ENCODE assay signal across 17 mouse cellular contexts in genomic region chr7:109898911-109899310, GRCm38 (mm10). TPM values are rescaled to one million over a fixed set of nuclear protein-coding genes. Genes with fewer than 3 reads are reported as not detected.
DNase-seq lines count a peak whose midpoint lies in the region; ATAC-seq lines count a peak whose summit lies in the region.
"Had no signal": no experiment of that assay in that cellular context is flagged by ENCODE, and none has a peak within 500 bp of the region (broad histone marks: within the 10 kb centered on the region; RNA-seq: fewer than 3 reads in every experiment).

No protein-coding gene starts in this region.

- no peaks in the 10 kb centered on the region for H3K9me3 ChIP-seq in kidney, embryonic 14.5 days (ENCODE audit: control insufficient read depth, low read length)
- H3K9me3 ChIP-seq in midbrain, embryonic 16.5 days (replicated peaks; ENCODE audit: control insufficient read depth, low read length, poor library complexity, severe bottlenecking) = no peaks in the 10 kb centered on the region
- H3K9me3 ChIP-seq: heart, embryonic 13.5 days; hindbrain, embryonic 12.5 days; intestine, embryonic 15.5 days; megakaryocyte, embryonic 14.5 days had no signal

- H3K4me2 ChIP-seq in kidney, embryonic 14.5 days (replicated peaks; ENCODE audit: low read depth, low read length) = no peak overlapping the region
- no peak overlapping the region for H3K4me2 ChIP-seq in midbrain, embryonic 16.5 days (ENCODE audit: low read length)
- H3K4me2 ChIP-seq: heart, embryonic 13.5 days; hindbrain, embryonic 12.5 days; intestine, embryonic 15.5 days had no signal

- H3K27ac ChIP-seq in kidney, embryonic 14.5 days (ENCODE audit: low read depth, low read length) = no peak overlapping the region
- no peak overlapping the region for H3K27ac ChIP-seq in midbrain, embryonic 16.5 days (ENCODE audit: low read length)
- H3K27ac ChIP-seq: heart, embryonic 13.5 days; hindbrain, embryonic 12.5 days; intestine, embryonic 15.5 days; liver, embryonic 14.5 days had no signal

- intact Hi-C loops in heart, postnatal 14 days (cut with DNase I) = loop anchor here (10.0 kb wide), 1 partner anchor 364 kb away; no protein-coding TSS in a partner anchor

- no peaks in the 10 kb centered on the region for H3K27me3 ChIP-seq in kidney, embryonic 14.5 days (ENCODE audit: control insufficient read depth, insufficient read depth, low read length)
- no peaks in the 10 kb centered on the region for H3K27me3 ChIP-seq in midbrain, embryonic 16.5 days (ENCODE audit: control insufficient read depth, insufficient read depth, low read depth, low read length)
- H3K27me3 ChIP-seq: CH12.LX; heart, embryonic 13.5 days; hindbrain, embryonic 12.5 days; intestine, embryonic 15.5 days; megakaryocyte, embryonic 14.5 days had no signal

- H3K4me1 ChIP-seq in kidney, embryonic 14.5 days (ENCODE audit: control insufficient read depth, insufficient read depth, low read length) = no peaks in the 10 kb centered on the region
- H3K4me1 ChIP-seq in midbrain, embryonic 16.5 days (ENCODE audit: control insufficient read depth, insufficient read depth, low read length) = no peaks in the 10 kb centered on the region
- H3K4me1 ChIP-seq: hindbrain, embryonic 12.5 days; intestine, embryonic 15.5 days; megakaryocyte, embryonic 14.5 days had no signal

- peak; percentile 36 for DNase-seq in kidney, adult 11 months
- DNase-seq in 3T3-L1 (ENCODE audit: low read depth, low spot score) (peak; percentile 86), adipocyte (ENCODE audit: low spot score) (peak; percentile 7)
- DNase-seq in kidney, postnatal 10 days = peak; percentile 31
- DNase-seq in heart, postnatal 14 days = no peak
- no peak for DNase-seq in spleen, postnatal 36 days (ENCODE audit: low spot score in 2 of 2)
- DNase-seq: gastrocnemius, postnatal 14 days had no signal

- ATAC-seq in kidney, embryonic 14.5 days (ENCODE audit: low FRiP score, low TSS enrichment) = no peak
- ATAC-seq in midbrain, embryonic 16.5 days = no peak
- ATAC-seq: forebrain, embryonic 16.5 days; intestine, embryonic 15.5 days had no signal

- H3K9ac ChIP-seq in kidney, embryonic 14.5 days (ENCODE audit: low read depth, low read length) = no peak overlapping the region
- H3K9ac ChIP-seq in midbrain, embryonic 16.5 days (ENCODE audit: low read depth, low read length) = no peak overlapping the region
- H3K9ac ChIP-seq: heart, embryonic 13.5 days; hindbrain, embryonic 12.5 days; intestine, embryonic 15.5 days; liver, embryonic 14.5 days had no signal

- no peak overlapping the region for H3K4me3 ChIP-seq in kidney, embryonic 14.5 days (ENCODE audit: low read length)
- no peak overlapping the region for H3K4me3 ChIP-seq in midbrain, embryonic 16.5 days (ENCODE audit: low read depth, low read length)
- H3K4me3 ChIP-seq: heart, embryonic 13.5 days; hindbrain, embryonic 12.5 days; intestine, embryonic 15.5 days; megakaryocyte, embryonic 14.5 days had no signal

- peaks cover 91% of the 10 kb centered on the region for H3K36me3 ChIP-seq in kidney, embryonic 14.5 days (ENCODE audit: control insufficient read depth, insufficient read depth, low read length)
- H3K36me3 ChIP-seq in midbrain, embryonic 16.5 days (ENCODE audit: control insufficient read depth, insufficient read depth, low read length) = peaks cover 67% of the 10 kb centered on the region

RNA-seq across cellular contexts. Expression of gene Scube2, which starts 33.4 kb away (rescaled TPM):
- polyA plus RNA-seq in kidney, embryonic 14.5 days (2014; fragmentation: Nextera tagmentation; extraction: Ambion mirVana) = 0.34 and 0.77 TPM in 2 replicates
- total RNA-seq in heart, postnatal 14 days (2021) = 10 to 100 TPM; 15.4 to 15.6 TPM
- 1.2 and 2.9 TPM in 2 replicates for polyA plus RNA-seq in midbrain, embryonic 16.5 days (2015; fragmentation: Nextera tagmentation; extraction: Ambion mirVana)
- total RNA-seq: CH12.LX; neutrophil, adult 5-6 weeks had no signal

Comparison
In these comparisons a context has a peak if more than half of its experiments do, and no peak if none do; other contexts are left out.
1. DNase-seq: peak in kidney, adult 11 months (single experiment), 3T3-L1 (single experiment), adipocyte (single experiment) and kidney, postnatal 10 days (single experiment); none in heart, postnatal 14 days (0 of 2) and spleen, postnatal 36 days (0 of 2).